Mouse (Mus musculus) CD4-positive, CD25-positive, alpha-beta regulatory T cell, adult 4 months (primary cell): ENCODE data around the gene Chd6. TPM values are rescaled to one million over a fixed set of nuclear protein-coding genes. Genes with fewer than 3 reads are reported as not detected.
"Not testable (repeated sequence)": the region's sequence is repeated elsewhere in the genome, so short reads cannot be mapped to it uniquely, and the experiment has no call there.

Experiments
- ATAC-seq: one replicate; pipeline ENCODE4 v1.8.0; 2017
- polyA plus RNA-seq, 2 experiments: library from polyadenylated mRNA; unstranded; fragments of 100-300 nt; shearing (Covaris generic); gene quantifications; one replicate each; pipeline ENCODE4 v1.2.1; 2017

Gene Chd6
- polyA plus RNA-seq, 2 experiments from 2014 or later, result 43.3 to 45.5 TPM

DNA sequence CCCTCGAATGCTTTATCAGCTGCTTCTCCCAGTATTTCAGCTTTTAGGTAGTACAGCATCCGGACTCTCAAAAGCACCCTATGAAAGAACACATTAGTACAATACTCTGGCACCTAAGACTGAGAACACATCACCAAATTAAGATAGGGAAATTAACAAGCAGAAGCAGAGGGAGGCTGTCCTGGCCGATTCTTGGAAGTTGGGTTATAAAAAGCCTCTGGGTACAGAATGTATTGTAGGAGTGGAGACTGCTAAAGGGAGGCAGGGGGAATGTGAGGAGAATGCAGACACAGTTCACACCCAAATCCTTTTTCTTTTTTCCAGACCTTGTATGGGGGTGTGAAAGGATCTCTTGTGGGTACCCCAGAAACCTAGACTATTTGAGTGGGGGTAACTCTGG is 126.2 kb downstream of the Chd6 start:
- no peak for ATAC-seq

GRCm38 (mm10) chr2:160981791-160982190 is 127.1 kb downstream of the Chd6 start:
- no peak for ATAC-seq

- no peak for ATAC-seq
Measured at GRCm38 (mm10) chr2:160978651-160979050, 130.2 kb downstream of the Chd6 start.

DNA sequence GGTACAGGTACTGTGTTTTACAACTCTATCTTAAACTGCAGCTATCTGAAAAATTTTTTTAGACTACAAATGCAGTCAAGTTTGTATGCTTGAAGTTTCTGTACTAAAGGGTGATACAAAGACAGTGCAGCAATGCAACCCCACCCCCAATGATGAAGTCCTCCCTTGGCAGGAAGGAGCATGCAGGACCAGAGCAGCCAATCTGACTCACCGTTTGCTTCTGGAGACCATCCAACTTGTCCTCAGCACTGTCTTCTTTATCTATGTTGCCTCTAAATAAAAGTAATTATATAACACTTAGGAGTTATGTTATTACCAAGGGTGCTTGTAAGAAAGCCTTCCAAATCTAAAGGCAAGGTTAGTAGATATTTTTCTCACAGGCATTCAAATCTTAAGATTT is 131.6 kb downstream of the Chd6 start:
- ATAC-seq, result no peak

GRCm38 (mm10) chr2:160973648-160974215 is 135.1 kb downstream of the Chd6 start:
- ATAC-seq, result no peak

GRCm38 (mm10) chr2:160972103-160972792 is 136.6 kb downstream of the Chd6 start:
- no peak for ATAC-seq

DNA sequence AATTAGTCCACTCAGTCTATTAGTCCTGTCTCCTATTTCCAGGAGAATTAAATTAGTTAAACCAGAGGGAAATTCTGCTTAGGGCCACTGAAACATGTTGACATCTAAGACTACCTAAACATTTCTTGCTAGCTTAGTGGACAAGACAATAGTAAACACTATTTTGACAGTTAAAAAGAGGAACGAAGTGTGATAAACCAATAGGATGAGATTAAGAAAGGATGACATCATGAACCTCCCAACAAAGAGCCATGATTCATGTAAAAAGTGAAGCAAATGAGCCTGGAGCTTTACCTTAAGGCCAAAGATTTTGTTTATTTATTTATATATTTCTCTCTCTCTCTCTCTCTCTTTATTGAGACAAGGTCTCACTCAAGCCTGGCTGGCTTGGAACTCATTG is 146.7 kb downstream of the Chd6 start:
- no peak for ATAC-seq

GRCm38 (mm10) chr2:160960956-160961646 is 147.8 kb downstream of the Chd6 start:
- ATAC-seq, result no peak

DNA sequence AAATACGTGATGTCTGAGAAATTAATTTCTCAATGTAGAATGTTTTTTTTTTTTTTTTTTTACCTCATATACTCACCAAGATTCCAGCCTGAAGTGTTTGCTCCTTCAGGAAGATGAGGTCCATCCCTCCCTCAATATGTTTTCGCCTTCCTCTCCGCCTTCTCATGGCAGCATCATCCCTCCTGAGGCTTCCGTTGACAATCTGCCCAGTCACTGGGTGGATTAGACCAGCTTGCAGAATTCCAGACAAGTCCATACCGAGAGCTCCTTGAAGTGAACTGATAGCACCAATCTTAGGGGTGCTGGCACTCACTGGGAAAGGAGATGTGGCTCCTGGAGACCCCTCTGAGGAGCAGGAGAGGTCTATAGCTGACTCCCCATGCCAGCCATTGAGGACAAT is 149.0 kb downstream of the Chd6 start:
- ATAC-seq, result no peak

DNA sequence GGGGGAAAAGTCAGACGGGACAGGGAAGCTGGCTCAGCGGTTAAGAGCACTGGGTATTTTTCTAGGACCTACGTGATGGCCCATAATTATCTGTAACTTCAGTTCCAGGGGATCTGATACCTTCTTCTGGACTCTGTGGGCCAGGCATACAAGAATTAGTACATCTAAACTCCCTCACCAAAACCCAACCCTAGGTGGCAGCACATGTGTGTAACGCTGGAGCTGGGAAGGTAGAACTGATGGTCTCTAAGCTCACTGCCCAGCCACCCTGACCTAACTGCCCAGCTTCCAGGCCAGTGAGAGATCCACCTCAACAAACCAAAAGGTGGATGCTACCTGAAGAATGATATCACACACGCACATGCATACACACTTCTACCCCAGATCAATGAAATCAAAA is 150.1 kb downstream of the Chd6 start:
- ATAC-seq, result no peak

DNA sequence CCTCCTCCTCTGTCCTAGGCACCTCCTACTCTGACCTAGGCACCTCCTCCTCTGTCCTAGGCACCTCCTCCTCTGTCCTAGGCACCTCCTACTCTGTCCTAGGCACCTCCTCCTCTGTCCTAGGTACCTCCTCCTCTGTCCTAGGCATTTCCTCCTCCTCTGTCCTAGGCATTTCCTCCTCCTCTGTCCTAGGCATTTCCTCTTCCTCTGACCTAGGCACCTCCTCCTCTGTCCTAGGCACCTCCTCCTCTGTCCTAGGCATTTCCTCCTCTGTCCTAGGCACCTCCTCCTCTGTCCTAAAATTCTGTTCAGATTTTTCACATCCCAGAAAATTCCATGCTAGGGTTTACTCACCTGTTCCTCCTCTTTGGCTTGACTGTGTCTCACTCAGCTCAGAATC is 151.1 kb downstream of the Chd6 start:
- ATAC-seq, result not testable (repeated sequence)

GRCm38 (mm10) chr2:160957307-160957706 is 151.6 kb downstream of the Chd6 start:
- ATAC-seq, result not testable (repeated sequence)

- no peak for ATAC-seq
Measured at GRCm38 (mm10) chr2:160955331-160955730, 153.5 kb downstream of the Chd6 start.

DNA sequence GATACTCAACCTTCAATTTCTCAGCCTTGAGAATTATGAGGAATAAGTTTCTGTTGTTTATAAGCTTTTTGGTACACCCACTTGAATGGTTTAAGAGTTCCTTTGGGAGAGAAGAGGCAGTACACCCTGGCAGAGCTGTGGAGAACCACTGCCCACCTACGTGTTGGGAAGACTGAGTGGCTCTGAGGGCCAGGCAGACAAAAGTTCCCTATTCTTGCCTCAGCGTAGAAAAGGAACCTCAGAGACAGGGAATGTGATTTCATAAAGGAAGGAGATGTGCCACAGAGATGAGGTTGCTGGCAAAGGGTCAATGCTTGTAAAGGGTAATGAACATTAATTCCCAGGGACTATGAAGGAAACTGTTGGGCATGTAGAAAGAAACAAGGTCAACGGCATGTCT is 154.3 kb downstream of the Chd6 start:
- no peak for ATAC-seq

DNA sequence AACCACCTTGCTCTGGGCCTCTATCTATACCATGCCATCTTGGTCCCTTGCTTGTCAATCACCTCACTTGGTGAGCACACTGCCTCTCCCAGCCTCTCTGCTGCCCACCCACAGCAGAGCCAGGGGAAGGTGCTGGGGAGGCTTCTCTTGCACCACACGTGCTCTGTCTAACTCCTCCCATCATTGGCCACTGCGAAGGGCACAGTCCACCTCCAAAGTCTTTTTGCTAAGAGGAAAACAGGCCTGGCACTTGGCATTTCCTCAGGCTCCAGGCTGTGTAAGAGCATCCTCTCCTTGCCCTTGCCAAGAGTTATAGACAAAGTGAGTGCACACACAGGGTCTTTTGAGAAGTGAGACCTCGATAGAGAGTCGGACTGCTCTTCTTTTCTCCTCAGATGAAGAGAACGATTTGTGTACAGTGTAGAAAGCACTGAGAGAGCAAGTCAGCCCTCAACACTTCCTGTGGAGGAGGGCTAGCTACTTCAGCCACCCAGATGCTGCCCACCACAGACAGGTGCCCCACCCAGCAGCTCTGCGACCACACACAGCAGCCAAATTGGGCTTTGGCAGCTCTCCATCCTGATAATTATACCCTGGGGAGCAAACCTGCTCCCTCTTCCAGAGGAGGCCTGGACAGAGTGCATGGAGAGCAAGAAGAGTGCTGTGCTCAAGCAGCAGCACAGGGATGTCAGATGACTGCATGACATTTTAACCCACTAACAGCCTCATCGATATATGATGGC is 155.6 kb downstream of the Chd6 start:
- no peak for ATAC-seq

- ATAC-seq, result no peak
Measured at GRCm38 (mm10) chr2:160951595-160951994, 157.3 kb downstream of the Chd6 start.

DNA sequence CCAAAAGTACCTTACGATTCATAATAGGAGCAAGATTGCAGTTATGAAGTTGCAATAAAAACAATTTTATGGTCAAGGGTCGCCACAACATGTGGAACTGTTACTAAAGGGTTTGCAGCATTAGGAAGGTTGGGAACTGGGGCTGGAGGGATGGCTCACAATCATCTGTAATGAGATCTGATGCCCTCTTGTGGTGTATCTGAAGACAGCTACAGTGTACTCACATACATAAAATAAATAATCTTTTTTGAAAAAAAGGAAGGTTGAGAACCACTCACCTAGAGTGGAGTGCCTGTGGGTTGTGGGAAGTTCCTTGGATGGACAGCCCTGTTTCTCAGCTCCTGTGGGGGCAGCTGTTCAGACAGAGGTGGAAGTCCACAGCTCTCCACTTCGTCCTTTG is 166.4 kb downstream of the Chd6 start:
- no peak for ATAC-seq

DNA sequence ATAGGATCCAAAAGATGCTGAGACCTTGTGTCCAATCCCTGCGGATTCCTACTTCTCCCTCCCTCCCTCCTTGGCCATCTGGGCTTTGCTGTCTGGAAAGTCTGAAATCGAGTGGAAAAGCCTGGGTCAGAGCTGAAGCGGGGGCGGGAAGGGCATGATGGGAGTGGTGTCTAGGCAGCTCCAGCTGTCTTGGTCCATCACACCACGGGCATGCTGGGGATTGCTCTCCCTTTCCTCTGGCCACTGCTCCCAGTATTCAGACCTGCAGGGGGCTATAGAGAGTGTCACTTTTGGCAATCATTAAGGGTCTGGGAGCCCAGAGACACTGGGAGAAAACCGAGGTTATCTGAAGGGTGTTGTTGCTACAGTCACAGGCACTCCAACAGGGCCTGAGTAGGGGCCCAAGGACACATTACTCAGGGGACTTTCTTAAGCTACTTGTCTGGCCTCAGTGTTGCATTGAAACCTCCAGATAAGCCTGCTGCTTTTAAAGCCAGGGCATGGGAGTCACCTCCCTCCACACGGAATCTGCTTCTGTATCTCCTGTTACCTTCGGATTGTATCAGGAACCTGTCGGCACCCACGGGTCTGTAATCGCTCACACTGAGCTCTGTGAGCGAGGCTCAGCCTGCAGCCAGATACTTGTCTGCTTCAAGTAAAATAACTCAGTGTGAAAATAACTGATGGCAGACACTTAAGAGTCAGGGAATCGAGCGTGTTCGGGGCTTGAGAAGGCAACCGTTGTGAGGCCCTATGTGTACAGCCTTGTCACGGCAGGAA is 167.8 kb downstream of the Chd6 start:
- no peak for ATAC-seq

GRCm38 (mm10) chr2:160934451-160934850 is 174.4 kb downstream of the Chd6 start:
- no peak for ATAC-seq

- ATAC-seq, result no peak
Measured at GRCm38 (mm10) chr2:160933890-160934289, 175.0 kb downstream of the Chd6 start.

- ATAC-seq, result no peak
Measured at GRCm38 (mm10) chr2:160932981-160933380, 175.9 kb downstream of the Chd6 start.

GRCm38 (mm10) chr2:160932325-160932724 is 176.6 kb downstream of the Chd6 start:
- no peak for ATAC-seq

GRCm38 (mm10) chr2:160931378-160931777 is 177.5 kb downstream of the Chd6 start:
- ATAC-seq, result no peak
